Mouse (Mus musculus): ENCODE measurements around the gene Pik3c2b. TPM values are rescaled to one million over a fixed set of nuclear protein-coding genes. Genes with fewer than 3 reads are reported as not detected.
A peak's percentile ranks its signal among the peaks of the same experiment; 100 is the strongest.

Pik3c2b gene
- polyA plus RNA-seq, 1 experiment from 2014 or later: 5.3 TPM

DNA sequence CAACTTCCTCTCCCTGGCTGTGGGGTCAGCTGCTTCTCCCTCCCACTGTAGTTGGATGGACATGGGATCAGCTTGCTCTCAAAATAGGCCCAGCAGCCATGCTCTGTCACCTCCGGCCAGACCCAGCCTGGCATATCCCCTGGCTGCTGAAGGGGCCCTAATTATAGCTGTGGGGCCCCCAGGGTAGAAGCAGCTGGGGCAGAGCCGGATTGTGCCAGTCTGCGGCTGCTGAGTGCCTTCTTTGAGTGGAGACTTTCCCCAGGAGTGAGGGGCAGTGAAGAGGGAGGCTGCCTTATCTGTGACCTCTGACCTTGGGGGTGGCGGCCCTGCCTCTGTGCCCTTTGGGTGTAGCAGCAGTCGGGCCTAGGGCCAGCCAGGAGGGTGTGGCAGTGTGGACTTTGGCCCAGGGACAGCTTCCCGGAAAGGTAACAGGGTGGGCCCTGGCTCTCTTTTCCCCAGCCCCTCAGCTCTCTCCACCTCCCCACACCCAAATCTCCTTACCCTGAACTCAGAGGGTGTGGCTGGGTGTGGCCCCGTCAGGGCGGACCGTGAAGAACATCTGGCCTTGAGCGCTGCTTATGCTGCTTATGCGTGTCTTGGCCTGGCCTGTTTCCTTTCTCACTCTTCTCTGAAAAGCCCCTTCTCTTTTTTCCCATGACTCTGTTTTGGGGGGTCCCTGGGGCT is 38.6 kb downstream of the Pik3c2b start:
- Histone ChIP-seq H3K4me3 (ENCODE audit: low read length) (no peak overlapping the region), H3K4me2 (ENCODE audit: low read depth, low read length) (no peak overlapping the region), H3K27me3 (ENCODE audit: control insufficient read depth, insufficient read depth, low read depth, low read length) (no peaks in the 10 kb centered on the region), H3K9ac (ENCODE audit: low read length) (no peak overlapping the region; the same call in 1 of the 2 replicates), H3K27ac (ENCODE audit: low read length) (peak overlapping the region; percentile 52; the same call in 1 of the 2 replicates), H3K9me3 (ENCODE audit: control insufficient read depth, low read length) (no peaks in the 10 kb centered on the region), H3K36me3 (ENCODE audit: control insufficient read depth, insufficient read depth, low read length) (no peaks in the 10 kb centered on the region), H3K4me1 (replicated peaks; ENCODE audit: control insufficient read depth, insufficient read depth, low read length) (peaks cover 8% of the 10 kb centered on the region)
- peak; percentile 71 for ATAC-seq (ENCODE audit: low read depth)
- WGBS: 51% methylated on average over 11 of the region's 11 CpGs

DNA sequence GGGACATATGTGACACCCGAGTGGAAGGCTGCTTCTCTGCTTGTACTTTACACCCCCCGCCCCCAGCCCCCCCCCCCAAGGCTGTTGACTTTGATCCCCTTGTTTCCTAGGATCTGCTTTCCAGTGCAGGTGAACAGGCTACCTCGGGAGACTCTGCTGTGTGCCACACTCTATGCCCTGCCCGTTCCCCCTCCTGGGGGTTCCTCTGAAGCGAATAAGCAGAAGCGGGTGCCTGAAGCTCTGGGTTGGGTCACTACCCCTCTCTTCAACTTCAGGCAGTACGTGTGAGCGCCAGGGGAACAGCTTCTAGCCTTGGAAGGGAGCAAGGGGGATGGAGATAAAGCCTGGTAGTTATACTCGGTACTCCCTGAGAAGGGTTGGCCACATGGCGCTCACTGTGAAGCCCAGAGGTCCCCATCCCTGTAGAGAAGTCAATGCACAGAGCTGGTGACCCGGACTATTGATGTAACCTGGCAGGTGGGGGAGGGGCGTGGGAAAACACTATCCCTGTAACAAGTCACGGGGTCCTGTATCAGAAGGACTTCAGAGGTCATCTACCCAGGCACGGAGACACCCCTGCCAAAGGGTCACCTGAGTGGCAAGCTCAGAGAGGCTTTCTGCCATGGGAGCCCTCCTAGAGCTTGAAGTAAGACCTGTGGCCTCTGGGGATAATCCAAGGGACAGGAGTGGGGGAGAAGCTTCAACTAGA is 39.4 kb downstream of the Pik3c2b start:
- no peak overlapping the region for H3K9ac ChIP-seq (ENCODE audit: low read length)
- no peak overlapping the region for H3K4me2 ChIP-seq (ENCODE audit: low read depth, low read length)
- no peaks in the 10 kb centered on the region for H3K36me3 ChIP-seq (ENCODE audit: control insufficient read depth, insufficient read depth, low read length)
- H3K27ac ChIP-seq (ENCODE audit: low read length): no peak overlapping the region
- no peak for ATAC-seq (ENCODE audit: low read depth)
- no peak overlapping the region for H3K4me3 ChIP-seq (ENCODE audit: low read length)
- H3K9me3 ChIP-seq (ENCODE audit: control insufficient read depth, low read length): no peaks in the 10 kb centered on the region
- 70% methylated on average over 14 of the region's 14 CpGs for WGBS
- no peaks in the 10 kb centered on the region for H3K27me3 ChIP-seq (ENCODE audit: control insufficient read depth, insufficient read depth, low read depth, low read length)
- peaks cover 10% of the 10 kb centered on the region for H3K4me1 ChIP-seq (replicated peaks; ENCODE audit: control insufficient read depth, insufficient read depth, low read length)

DNA sequence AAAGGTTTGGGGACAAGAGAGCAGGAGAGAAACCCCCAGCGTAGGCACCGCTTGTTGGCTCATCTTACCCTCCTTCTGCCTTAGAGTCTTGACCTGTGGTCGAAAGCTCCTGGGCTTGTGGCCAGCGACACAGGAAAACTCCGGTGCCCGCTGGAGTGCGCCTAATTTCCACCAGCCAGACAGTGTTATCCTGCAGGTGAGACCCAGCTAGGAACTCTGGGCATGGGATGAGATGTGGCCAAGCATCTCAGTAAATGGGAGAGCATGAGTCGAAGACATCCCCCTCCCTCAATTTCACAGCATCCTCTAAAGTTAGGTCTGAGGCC is 39.9 kb downstream of the Pik3c2b start:
- Histone ChIP-seq H3K4me3 (ENCODE audit: low read length) (no peak overlapping the region), H3K9ac (ENCODE audit: low read length) (no peak overlapping the region), H3K36me3 (ENCODE audit: control insufficient read depth, insufficient read depth, low read length) (no peaks in the 10 kb centered on the region), H3K27ac (ENCODE audit: low read length) (no peak overlapping the region), H3K4me1 (replicated peaks; ENCODE audit: control insufficient read depth, insufficient read depth, low read length) (peaks cover 13% of the 10 kb centered on the region), H3K4me2 (ENCODE audit: low read depth, low read length) (no peak overlapping the region), H3K27me3 (ENCODE audit: control insufficient read depth, insufficient read depth, low read depth, low read length) (no peaks in the 10 kb centered on the region), H3K9me3 (ENCODE audit: control insufficient read depth, low read length) (no peaks in the 10 kb centered on the region)
- no peak for ATAC-seq (ENCODE audit: low read depth)
- 89% methylated on average over 8 of the region's 8 CpGs for WGBS

DNA sequence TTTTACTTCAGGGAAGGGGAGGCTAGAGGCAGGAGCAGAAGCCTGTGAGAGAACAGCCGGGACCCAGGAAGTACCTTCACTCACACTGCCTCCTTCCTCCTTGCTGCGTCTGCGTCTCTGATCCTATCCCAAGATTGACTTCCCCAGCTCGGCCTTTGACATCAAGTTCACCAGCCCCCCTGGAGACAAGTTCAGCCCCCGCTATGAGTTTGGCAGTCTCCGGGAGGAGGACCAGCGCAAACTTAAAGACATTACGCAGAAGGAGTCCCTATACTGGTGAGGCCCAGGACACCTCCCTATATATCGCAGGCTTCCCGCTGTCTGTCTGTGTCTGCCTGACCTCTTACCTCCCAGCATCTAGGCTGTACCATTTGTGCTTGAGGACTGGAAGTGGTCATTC is 41.3 kb downstream of the Pik3c2b start:
- Histone ChIP-seq H3K27me3 (ENCODE audit: control insufficient read depth, insufficient read depth, low read depth, low read length) (no peaks in the 10 kb centered on the region), H3K4me3 (ENCODE audit: low read length) (no peak overlapping the region), H3K36me3 (ENCODE audit: control insufficient read depth, insufficient read depth, low read length) (no peaks in the 10 kb centered on the region), H3K4me2 (ENCODE audit: low read depth, low read length) (no peak overlapping the region), H3K9me3 (ENCODE audit: control insufficient read depth, low read length) (no peaks in the 10 kb centered on the region), H3K27ac (ENCODE audit: low read length) (no peak overlapping the region), H3K4me1 (replicated peaks; ENCODE audit: control insufficient read depth, insufficient read depth, low read length) (peaks cover 16% of the 10 kb centered on the region), H3K9ac (ENCODE audit: low read length) (no peak overlapping the region)
- WGBS: 83% methylated on average over 10 of the region's 10 CpGs
- no peak for ATAC-seq (ENCODE audit: low read depth)

DNA sequence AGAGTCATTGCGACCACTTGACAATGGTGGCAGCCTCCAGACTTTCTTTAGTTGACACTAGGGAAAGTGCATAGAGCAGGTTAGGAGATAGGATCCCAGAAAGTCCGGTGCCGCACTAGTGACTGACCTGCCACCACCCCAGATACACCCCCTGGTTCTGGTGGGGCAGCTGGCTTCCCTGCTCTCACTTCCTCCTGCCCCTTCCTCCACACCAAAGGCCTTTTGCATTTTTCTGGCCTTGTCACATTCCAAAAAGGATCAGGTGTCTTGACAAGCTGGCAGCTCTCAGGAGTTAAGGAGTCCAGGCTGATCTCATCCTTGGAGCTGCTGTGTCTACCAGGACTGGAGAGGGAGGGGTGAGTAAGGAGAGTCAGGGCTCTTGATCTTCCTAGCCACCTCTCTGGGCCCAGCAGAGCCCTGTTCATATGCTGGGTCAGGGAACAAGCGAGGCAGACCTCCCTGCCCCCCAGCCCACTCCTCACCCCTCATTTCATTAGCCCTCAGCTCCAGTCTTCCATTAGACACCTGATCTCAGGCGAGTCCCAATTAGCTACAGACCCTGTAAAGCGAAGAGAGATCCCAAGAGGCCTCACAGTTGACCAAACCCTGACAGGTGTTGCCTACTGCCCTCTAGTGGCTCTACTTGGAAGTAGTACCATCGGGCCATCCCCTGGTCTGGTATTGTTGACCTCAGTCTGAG is 41.9 kb downstream of the Pik3c2b start:
- H3K27ac ChIP-seq (ENCODE audit: low read length): no peak overlapping the region
- H3K9ac ChIP-seq (ENCODE audit: low read length): no peak overlapping the region
- no peaks in the 10 kb centered on the region for H3K9me3 ChIP-seq (ENCODE audit: control insufficient read depth, low read length)
- peaks cover 16% of the 10 kb centered on the region for H3K4me1 ChIP-seq (replicated peaks; ENCODE audit: control insufficient read depth, insufficient read depth, low read length)
- no peak overlapping the region for H3K4me3 ChIP-seq (ENCODE audit: low read length)
- no peaks in the 10 kb centered on the region for H3K36me3 ChIP-seq (ENCODE audit: control insufficient read depth, insufficient read depth, low read length)
- ATAC-seq (ENCODE audit: low read depth): peak; percentile 2; the same call in 1 of the 2 replicates
- 40% methylated on average over 7 of the region's 7 CpGs for WGBS
- H3K4me2 ChIP-seq (ENCODE audit: low read depth, low read length): no peak overlapping the region
- no peaks in the 10 kb centered on the region for H3K27me3 ChIP-seq (ENCODE audit: control insufficient read depth, insufficient read depth, low read depth, low read length)

DNA sequence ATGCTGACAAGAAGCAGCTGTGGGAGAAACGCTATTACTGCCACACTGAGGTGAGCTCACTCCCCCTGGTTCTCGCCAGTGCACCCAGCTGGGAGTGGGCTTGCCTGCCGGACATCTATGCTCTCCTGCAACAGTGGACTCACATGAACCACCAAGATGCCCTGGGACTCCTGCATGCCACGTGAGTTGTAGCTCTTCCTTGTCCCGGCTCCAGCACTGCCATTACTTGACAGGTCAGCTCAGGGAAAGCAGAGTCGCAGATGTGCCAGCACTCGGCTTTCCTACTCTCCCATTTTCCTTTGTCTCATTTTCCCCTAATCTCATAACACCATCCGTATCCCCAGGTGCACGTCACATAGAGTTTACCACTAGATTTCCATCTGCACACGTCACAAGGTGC is 42.7 kb downstream of the Pik3c2b start:
- no peaks in the 10 kb centered on the region for H3K36me3 ChIP-seq (ENCODE audit: control insufficient read depth, insufficient read depth, low read length)
- no peak for ATAC-seq (ENCODE audit: low read depth)
- H3K27me3 ChIP-seq (ENCODE audit: control insufficient read depth, insufficient read depth, low read depth, low read length): no peaks in the 10 kb centered on the region
- no peaks in the 10 kb centered on the region for H3K9me3 ChIP-seq (ENCODE audit: control insufficient read depth, low read length)
- no peak overlapping the region for H3K4me3 ChIP-seq (ENCODE audit: low read length)
- peaks cover 16% of the 10 kb centered on the region for H3K4me1 ChIP-seq (replicated peaks; ENCODE audit: control insufficient read depth, insufficient read depth, low read length)
- no peak overlapping the region for H3K27ac ChIP-seq (ENCODE audit: low read length)
- no peak overlapping the region for H3K9ac ChIP-seq (ENCODE audit: low read length)
- 83% methylated on average over 10 of the region's 10 CpGs for WGBS
- H3K4me2 ChIP-seq (ENCODE audit: low read depth, low read length): no peak overlapping the region

DNA sequence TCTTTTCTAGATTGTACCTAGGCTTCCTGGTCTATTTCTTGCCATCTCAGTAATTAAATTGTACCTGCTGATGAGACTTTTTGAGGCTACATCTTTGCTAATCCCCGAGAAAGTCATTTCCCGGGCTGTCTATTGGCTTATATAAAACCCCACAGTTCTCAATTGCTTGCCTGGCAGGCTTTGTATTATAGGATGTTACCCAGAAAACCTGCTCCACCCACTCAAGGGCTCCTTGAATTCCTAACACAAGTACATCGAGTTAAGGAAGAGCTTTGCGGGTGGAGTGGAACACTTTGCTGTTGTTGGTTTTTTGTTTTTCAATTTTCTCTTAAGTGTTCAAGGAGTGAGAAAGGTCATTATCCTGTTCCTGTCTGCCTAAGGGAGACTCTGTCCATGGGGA is 43.9 kb downstream of the Pik3c2b start:
- H3K4me2 ChIP-seq (ENCODE audit: low read depth, low read length): no peak overlapping the region
- H3K9ac ChIP-seq (ENCODE audit: low read length): no peak overlapping the region
- no peaks in the 10 kb centered on the region; the same call in 1 of the 2 replicates for H3K36me3 ChIP-seq (ENCODE audit: control insufficient read depth, insufficient read depth, low read length)
- H3K4me1 ChIP-seq (replicated peaks; ENCODE audit: control insufficient read depth, insufficient read depth, low read length): peaks cover 10% of the 10 kb centered on the region
- H3K9me3 ChIP-seq (ENCODE audit: control insufficient read depth, low read length): no peaks in the 10 kb centered on the region
- no peak for ATAC-seq (ENCODE audit: low read depth)
- H3K27me3 ChIP-seq (ENCODE audit: control insufficient read depth, insufficient read depth, low read depth, low read length): no peaks in the 10 kb centered on the region
- H3K27ac ChIP-seq (ENCODE audit: low read length): peak overlapping the region; percentile 95; the same call in 1 of the 2 replicates
- H3K4me3 ChIP-seq (ENCODE audit: low read length): no peak overlapping the region
- 59% methylated on average over 4 of the region's 4 CpGs for WGBS

DNA sequence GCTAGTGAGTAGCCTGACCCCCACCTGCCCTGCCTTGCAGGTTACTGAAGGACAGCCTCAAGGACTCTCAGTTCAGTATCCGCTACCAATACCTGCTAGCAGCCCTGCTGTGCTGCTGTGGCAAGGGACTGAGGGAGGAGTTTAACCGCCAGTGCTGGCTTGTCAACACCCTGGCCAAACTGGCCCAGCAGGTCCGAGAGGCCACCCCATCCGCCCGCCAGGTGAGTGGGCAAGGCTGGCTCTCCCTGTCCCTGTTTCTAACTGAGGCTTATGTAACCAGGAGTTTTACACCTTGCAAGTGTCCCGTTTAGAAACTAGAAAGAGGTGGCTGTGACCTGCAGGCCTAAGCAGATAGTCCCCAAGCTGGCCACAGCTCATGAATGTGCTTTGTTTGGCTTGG is 45.2 kb downstream of the Pik3c2b start:
- Histone ChIP-seq H3K27ac (ENCODE audit: low read length) (peak overlapping the region; percentile 95), H3K4me2 (ENCODE audit: low read depth, low read length) (no peak overlapping the region; the same call in 1 of the 2 replicates), H3K9ac (ENCODE audit: low read length) (no peak overlapping the region), H3K27me3 (ENCODE audit: control insufficient read depth, insufficient read depth, low read depth, low read length) (no peaks in the 10 kb centered on the region), H3K9me3 (ENCODE audit: control insufficient read depth, low read length) (no peaks in the 10 kb centered on the region), H3K4me1 (replicated peaks; ENCODE audit: control insufficient read depth, insufficient read depth, low read length) (peaks cover 9% of the 10 kb centered on the region; the same call in 1 of the 2 replicates), H3K36me3 (ENCODE audit: control insufficient read depth, insufficient read depth, low read length) (no peaks in the 10 kb centered on the region; the same call in 1 of the 2 replicates), H3K4me3 (ENCODE audit: low read length) (no peak overlapping the region)
- 52% methylated on average over 6 of the region's 6 CpGs for WGBS
- ATAC-seq (ENCODE audit: low read depth): peak; percentile 83

DNA sequence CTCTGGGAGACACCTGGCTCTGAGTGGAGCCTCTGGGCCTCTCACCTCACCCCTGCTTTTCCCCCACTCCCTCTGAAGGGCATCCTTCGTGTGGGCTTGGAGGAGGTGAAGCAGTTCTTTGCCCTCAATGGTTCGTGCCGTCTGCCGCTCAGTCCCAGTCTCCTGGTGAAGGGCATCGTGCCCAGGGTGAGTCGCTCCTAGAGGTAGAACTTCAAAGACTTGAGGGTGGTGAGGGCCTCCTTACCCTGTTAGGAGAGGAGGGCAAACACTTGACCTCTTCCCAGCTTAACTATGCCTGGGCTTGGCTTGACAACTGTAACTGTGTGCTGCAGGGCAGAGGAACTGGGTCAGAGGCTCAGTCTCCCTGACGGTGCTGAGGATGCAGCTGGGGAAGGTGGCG is 46.0 kb downstream of the Pik3c2b start:
- peaks cover 9% of the 10 kb centered on the region; the same call in 1 of the 2 replicates for H3K4me1 ChIP-seq (replicated peaks; ENCODE audit: control insufficient read depth, insufficient read depth, low read length)
- H3K9ac ChIP-seq (ENCODE audit: low read length): no peak overlapping the region
- H3K9me3 ChIP-seq (ENCODE audit: control insufficient read depth, low read length): no peaks in the 10 kb centered on the region
- no peaks in the 10 kb centered on the region for H3K27me3 ChIP-seq (ENCODE audit: control insufficient read depth, insufficient read depth, low read depth, low read length)
- 0 out of 2 replicates have a peak overlapping the region, but pooled peaks have one; percentile 23 for H3K4me2 ChIP-seq (ENCODE audit: low read depth, low read length)
- H3K36me3 ChIP-seq (ENCODE audit: control insufficient read depth, insufficient read depth, low read length): no peaks in the 10 kb centered on the region; the same call in 1 of the 2 replicates
- no peak overlapping the region for H3K4me3 ChIP-seq (ENCODE audit: low read length)
- WGBS: 63% methylated on average over 8 of the region's 8 CpGs
- peak overlapping the region; percentile 95 for H3K27ac ChIP-seq (ENCODE audit: low read length)
- peak; percentile 74 for ATAC-seq (ENCODE audit: low read depth)

Data from lung, embryonic 16.5 days (tissue).